Mouse (Mus musculus): ENCODE measurements around the gene Fam122c.
A peak's percentile ranks its signal among the peaks of the same experiment; 100 is the strongest.

The Fam122c gene

GRCm38 (mm10) chrX:53370366-53370740, 97.1 kb downstream of the Fam122c start, which contains the start of gene Mospd1:
Mospd1 (minus strand) TSS chrX:53370502.
- peak; percentile 93 to 95 for DNase-seq

All from kidney, postnatal 4 days (tissue).